Mouse (Mus musculus) layer of hippocampus, postnatal 36 days (tissue): Measurements from ENCODE around the gene Gm42669. TPM values are rescaled to one million over a fixed set of nuclear protein-coding genes. Genes with fewer than 3 reads are reported as not detected.

Source experiments
- DNase-seq, 2 experiments: peaks; one replicate each; pipeline ENCODE4 v3.0.0; 2022
- total RNA-seq, 2 experiments: library from RNA; stranded (reverse); gene quantifications; 2 replicates each; pipeline ENCODE4 v1.2.3; 2021

The Gm42669 gene
- total RNA-seq, 2 experiments from 2014 or later, result 0.15 to 1.0 TPM

DNA sequence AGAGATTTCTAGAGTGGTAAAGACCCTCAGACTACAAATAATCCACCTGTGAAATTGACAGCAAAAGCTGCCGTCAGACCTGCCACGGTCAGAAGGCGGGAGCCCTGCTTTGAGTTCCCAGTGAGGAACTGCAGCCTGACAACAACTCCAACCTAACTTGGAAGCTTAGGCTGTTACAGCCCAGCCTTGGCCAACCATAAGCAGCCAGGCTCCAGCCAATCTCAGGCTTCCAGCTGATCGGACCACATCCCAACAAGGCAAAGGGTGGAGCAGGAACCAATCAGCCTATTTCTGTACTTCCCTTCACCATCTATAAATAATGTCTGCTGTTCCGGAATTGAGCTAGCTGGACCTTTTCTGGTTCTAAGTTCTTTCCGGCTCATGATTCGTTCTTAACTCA lies 14.5 kb downstream of the Gm42669 start:
- DNase-seq, result no peak

DNA sequence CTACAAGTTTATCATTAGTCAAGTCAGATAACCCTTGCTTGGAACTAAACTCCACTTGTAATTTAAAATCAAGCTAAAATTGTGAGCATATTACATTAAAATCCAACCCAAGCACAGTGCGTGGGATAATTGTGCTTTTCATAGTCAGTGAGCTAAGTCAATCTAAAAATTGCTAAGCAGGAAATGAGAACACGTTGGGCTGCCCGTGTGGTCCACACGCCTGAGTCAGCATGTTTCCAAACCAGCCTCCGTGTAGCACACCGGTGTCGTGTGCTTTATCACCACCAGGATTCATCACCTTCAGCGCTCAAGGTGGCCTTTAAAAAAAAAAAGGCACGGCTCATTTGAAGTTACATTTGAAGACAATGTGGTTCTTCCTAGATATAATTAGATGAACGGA lies 16.9 kb downstream of the Gm42669 start:
- DNase-seq, result no peak

DNA sequence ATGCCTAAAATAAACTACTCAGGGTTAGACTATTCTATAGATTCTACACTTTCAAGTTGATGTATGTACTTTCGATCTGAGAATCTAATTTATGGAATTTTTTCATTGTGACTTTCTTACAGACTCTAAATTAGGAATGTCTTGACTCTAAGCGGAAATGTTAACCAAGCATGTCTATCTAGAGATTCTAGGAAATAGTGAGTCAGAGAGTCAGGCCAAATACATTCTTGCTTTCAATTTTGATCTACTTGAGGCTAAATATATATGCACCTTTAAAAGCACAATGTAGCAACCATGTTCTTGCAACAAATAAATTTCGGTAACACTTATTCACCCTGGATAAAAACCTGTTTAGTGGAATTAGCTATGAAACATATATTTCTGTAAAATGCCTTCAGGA lies 21.4 kb downstream of the Gm42669 start:
- DNase-seq, result no peak

DNA sequence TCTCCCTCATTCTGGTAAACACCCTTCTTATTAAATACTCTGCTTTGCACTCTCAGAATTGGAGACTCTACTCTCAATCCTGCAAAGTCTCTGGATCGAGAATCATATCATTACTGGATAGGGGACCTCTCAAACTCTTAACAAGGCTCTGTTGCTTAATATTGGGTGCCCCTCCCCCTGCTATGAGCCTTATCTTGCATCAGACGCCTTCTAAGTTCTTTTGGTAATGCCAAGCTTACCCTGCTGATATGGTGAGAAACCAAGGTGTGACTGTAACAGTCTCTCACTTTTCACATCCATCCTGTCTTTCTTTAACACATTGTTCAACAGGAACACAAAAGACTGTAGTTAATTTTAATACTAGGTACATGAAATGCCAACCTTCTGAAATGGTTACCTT lies 26.2 kb downstream of the Gm42669 start:
- DNase-seq, result no peak

DNA sequence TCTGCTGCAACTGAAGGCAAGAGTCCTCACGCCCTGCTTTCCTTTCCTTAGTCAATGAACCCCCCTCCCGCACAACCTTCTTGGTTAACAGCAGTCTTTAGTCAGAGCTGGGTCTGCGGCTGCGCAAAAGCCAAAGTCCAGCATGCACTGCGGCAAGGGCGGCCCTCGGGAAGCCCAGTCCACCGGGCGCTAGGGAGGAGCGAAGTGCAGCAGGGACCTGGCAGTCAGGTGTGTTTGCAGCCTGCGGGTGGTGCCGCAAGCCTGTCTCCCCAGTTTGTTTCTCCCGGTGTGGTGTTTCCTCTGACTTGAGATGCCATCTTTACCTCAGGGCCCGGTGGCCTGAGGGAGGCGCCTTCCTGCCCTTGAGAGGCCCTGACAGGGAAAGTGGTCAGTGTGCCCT lies 27.2 kb downstream of the Gm42669 start, which contains the start of gene 1700028K03Rik:
TSS of gene 1700028K03Rik (plus strand) at position 129 of the 400 bp plus-strand sequence.
- no peak for DNase-seq

DNA sequence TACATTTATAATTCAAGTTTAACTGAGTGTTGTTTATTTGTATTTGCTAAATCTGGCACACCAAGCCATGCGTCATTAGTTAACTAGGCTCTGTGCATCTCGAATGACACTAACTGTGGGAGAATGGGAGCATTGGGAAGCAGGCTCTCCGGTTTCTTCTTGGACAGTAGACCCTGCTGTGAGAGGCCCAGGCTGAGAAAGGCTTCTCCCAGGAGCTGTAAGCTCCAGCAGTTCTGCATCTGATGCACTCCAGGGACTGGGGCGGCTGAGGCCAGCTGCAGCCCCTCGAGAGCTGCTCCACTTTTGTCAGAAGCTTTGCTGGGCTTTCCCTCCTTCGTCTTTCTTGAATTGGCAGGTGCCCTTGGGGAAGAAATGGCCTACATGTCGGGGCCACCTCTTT lies 34.3 kb downstream of the Gm42669 start:
- no peak for DNase-seq

DNA sequence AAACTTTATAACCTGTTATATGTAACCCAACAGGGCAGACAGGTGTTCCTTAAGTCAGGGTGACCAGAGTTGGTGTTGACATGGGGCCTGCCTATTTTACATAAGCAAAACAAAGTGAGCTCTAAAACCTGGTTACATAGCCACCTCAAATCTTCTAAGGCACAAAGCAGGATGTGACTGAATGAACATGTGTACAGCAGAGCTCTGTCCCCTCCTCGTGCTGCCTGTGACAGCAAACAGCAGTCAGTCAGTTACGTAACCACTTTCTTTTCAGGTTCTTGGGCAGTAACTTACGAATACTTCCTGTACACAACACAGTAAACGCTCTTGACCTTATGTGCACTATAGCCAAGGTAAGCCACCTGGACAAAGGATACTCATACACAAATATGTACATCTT lies 38.5 kb downstream of the Gm42669 start:
- DNase-seq, result no peak

DNA sequence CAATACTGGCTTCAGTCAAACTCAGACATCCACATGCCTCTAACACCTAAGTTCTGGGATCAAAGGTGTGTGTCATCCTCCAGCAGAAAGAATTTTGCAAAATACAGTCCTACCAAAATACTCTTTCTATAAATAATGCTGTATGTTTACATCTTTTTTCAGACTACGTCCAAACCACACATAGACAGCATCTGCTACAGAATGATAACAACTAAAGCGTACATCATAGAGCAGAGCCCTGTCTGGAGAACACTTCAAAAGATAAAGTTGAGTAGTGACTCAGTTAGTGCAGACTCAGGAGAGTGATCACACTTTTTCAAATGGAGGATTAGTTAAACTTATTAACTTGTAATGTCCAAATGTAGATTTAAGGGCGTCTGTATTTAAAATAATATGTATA lies 40.5 kb downstream of the Gm42669 start:
- no peak for DNase-seq

DNA sequence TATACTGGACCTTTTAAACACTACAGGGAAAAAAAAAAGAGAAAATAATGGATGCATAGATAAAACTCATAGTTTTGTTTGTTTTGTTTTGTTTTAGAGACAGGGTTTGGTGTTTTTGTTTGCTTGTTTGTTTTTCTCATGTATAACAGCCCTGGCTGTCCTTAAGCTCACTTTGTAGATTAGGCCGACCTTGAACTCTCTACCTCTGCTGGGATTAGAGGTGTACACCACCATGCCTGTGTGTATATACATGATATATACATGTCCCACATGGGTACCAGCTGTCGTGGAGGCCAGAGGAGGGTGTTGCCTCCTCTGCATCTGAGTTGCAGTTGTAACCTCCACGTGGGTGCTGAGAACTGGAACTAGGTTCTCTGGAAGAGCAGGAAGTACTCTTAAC lies 41.0 kb downstream of the Gm42669 start:
- DNase-seq, result no peak

DNA sequence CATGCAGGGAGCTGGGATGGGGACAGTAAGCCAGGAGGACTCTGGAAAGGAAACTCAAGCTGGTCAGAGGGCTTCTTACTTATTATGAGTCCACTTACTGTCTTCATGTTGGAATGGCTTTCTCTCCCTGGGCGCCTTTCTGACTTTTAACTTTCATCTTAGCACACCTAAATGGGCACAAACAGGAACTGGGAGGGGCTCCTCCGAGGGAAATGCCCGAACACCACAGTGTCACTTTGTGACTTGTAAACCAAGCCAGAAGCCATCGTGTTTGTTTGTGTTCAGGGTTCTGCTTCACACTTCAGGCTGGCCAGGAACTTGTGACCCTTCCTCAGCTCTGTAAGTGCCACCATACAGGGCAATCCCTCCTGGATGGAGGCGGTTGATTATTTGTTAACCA lies 46.9 kb downstream of the Gm42669 start:
- DNase-seq, result no peak

DNA sequence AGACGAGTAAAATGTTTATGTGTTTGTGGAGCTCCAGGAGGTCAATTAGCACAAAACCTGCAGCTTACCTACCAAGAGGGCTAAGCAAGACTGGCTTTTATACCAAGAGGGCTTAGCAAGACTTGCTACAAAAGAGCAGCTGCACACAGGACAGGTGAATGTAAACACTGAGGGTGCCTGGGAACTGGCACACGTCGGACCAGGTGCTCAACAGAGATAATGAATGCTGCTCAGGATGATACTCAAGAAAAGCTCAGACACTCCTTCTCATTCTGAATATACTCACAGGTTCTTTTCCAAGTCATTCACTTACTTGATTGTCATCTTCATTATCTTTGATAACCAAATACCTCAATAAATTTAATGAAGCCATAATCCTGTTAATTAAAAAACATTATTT lies 49.5 kb downstream of the Gm42669 start:
- no peak for DNase-seq

DNA sequence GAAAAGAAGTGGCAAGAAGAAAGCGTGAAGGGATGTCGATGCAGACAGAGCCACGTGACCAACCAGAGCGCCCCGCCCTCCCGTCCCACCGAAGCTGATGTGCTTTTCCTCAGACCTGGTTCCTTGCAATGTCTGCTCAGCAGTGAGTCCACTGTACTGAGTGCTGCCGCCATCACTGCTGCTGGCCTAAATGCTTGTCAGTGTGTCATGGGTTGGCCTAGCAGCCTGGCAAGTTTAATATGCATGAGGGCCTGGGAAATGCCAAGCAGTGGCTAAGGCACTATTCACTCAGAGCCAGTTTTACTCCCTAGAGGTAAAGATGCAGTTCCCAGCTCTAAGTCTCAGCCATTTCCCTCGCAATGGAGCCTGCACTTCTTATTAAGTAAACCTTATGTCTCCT lies 61.7 kb downstream of the Gm42669 start:
- DNase-seq, result no peak

DNA sequence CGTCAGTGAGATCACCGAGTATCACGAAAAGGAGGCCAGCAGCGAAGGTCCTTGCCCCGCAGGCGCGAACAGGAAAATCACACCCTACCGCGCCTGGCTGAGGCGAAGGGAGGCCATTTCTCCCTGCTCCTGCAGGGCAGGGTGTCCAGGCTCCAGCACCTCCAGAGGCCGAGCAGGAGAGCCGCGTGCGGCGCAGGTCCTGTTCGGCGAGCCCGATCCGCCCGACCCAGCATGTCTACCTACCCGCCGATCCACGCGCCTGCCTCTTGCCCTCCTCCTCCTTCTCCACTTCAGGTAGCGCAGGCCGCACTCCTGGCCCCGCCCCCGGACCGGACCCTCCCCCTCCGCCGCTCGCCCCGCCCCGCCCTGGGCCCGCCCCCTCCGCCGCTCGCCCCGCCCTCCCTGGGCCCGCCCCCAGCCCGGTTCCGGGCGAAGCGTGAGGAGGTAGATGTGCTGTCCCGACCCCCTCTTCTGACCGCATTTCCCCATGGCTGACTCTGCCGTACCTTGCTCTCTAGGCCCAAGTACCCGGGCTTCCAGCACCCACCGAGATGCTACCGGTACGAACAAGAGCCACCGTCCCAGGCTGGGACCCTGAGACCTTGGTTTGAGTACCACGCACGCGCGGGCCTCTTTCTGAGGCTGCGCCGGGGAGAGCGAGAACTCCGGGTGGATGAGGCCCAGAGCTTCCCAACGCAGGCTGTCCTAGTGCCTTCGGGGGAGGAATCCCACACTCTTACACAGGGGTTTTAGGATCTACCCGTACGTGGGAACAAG lies 90.1 kb downstream of the Gm42669 start, which contains the start of the genes Rpap2 and Glmn:
TSS of gene Rpap2 (plus strand) at position 73 of the 777 bp plus-strand sequence.
TSS of gene Glmn (minus strand) at position 588 of the 777 bp plus-strand sequence.
- DNase-seq, result peak; percentile 81 to 84

DNA sequence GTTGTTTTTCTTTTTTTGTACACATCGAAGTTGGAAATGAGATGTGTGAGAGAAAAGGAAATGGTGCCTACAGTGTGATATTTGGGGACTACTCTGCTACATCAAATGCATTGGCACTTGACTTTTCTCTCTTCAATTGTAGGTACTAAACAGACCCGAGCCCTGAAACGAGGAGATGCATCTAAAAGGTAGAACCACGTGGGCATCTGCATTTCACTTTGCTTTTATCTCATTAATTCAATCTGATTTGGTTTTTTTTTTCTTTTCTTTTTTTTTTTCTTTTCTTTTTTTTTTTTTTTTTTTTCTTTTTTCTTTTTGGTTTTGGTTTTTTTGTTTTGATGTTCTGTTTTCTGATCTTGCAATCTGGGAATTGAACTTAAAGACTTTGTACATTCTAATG lies 91.0 kb downstream of the Gm42669 start:
- DNase-seq, result no peak

DNA sequence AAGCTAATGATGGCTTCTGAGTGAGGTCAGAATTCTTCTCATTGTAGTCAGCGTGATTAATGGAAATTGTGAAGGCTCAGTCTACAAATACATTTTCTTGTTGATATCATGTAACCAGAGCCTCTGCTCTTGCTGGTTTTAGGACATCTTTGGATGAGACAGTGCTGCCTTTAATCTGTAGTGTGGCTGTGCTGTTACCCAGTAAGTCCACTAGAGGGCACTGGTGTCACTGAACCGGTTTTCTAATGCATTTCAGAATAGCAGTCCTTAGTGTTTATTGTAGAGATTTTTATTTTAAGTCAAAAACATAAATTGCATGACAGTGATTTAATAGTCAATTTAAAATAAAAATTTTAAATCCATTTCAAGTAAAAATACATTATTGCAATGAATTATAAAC lies 103.8 kb downstream of the Gm42669 start:
- peak; percentile 41 to 48 for DNase-seq

DNA sequence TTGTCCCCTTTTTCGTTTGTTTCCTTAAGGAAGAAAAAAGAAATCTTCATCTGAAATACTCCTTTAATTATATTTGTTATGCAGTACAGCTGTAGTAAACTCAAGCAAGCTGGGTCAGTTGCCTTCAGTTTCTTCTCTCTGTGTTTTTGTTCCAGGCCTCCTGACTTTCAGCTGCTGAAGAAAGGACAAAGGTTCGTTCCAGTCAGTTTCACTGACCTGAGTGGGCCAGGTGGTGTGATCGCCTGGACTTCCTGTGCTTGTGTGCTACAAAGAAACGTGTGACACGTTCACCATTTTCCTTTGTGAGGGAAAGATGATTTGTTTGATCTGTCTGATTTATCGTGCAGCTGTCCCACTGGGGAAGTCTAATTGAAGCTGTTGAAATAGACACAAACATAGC lies 110.6 kb downstream of the Gm42669 start:
- no peak for DNase-seq

DNA sequence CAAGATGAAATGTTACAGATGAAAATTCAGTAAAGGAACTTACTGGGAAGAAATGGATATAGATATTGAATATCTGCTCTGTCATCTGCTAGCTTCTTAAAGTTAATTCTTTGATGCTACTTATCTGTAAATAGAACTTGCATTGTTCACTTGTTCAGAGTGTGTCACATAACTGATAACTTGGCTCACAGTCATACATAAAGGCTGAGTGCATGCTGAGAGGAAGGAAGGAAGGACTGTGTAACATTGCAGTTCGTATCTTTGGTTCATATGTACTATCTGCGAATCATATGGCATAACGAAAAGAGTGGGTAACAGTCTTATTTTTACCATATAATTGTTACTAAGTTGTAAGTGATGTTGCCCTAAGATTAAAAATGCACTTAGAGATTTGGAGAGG lies 113.9 kb downstream of the Gm42669 start:
- DNase-seq, result no peak

Other genes with a start within 250 kb of the Gm42669 start
- gene Tgfbr3, start 218.0 kb upstream of the Gm42669 start, total RNA-seq, result 10 to 100 TPM; 16.7 to 21.4 TPM
- 10 to 100 TPM; 17.6 to 18.5 TPM for gene Brdt, start 176.5 kb upstream of the Gm42669 start, total RNA-seq
- 10 to 100 TPM; 56.5 to 61.7 TPM for gene Ephx4, start 104.9 kb upstream of the Gm42669 start, total RNA-seq
- under 1 TPM; 0.25 to 0.30 TPM for gene Lpcat2b, start 76.1 kb upstream of the Gm42669 start, total RNA-seq
- 100 to 1,000 TPM; 106 to 112 TPM for gene Btbd8, start 69.6 kb upstream of the Gm42669 start, total RNA-seq
- gene 1700028K03Rik, start 27.1 kb downstream of the Gm42669 start, total RNA-seq, result under 1 TPM; 0.65 to 0.71 TPM
- 10 to 100 TPM; 21.5 to 22.0 TPM for gene Rpap2, start 89.8 kb downstream of the Gm42669 start, total RNA-seq
- 10 to 100 TPM; 18.2 to 18.4 TPM for gene Glmn, start 90.3 kb downstream of the Gm42669 start, total RNA-seq
- not detected for gene Gfi1, start 218.4 kb downstream of the Gm42669 start, total RNA-seq